Mouse (Mus musculus) skeletal muscle tissue, adult 2 months (tissue): ENCODE data around the gene Vmn1r188.
"Not testable (repeated sequence)": the region's sequence is repeated elsewhere in the genome, so short reads cannot be mapped to it uniquely, and the experiment has no call there.

ENCODE experiments used
- DNase-seq: peaks from one replicate; pipeline ENCODE4 v3.0.0-alpha.2; 2012; ENCODE audit warnings: low read depth, low spot score

The Vmn1r188 gene

GRCm38 (mm10) chr13:22084140-22084539, at the start of gene Vmn1r188:
Gene Vmn1r188, plus strand, starts transcription at chr13:22084440.
- DNase-seq = not testable (repeated sequence)

- DNase-seq = no peak
Measured at GRCm38 (mm10) chr13:22034443-22035266, 49.6 kb upstream of the Vmn1r188 start.

- peak; percentile 85 for DNase-seq
Measured at GRCm38 (mm10) chr13:22035267-22036148, 48.7 kb upstream of the Vmn1r188 start, which contains the start of the genes Hist1h2ah and Hist1h2bk. Gene Hist1h2ah, minus strand, starts transcription at chr13:22035568. Gene Hist1h2bk, plus strand, starts transcription at chr13:22035870.

GRCm38 (mm10) chr13:22036149-22036956, 47.9 kb upstream of the Vmn1r188 start:
- no peak for DNase-seq

- DNase-seq = no peak
Measured at GRCm38 (mm10) chr13:22036986-22037385, 47.3 kb upstream of the Vmn1r188 start.

- no peak for DNase-seq
Measured at GRCm38 (mm10) chr13:22037415-22037814, 46.8 kb upstream of the Vmn1r188 start.

- DNase-seq = no peak
Measured at GRCm38 (mm10) chr13:22039364-22039763, 44.9 kb upstream of the Vmn1r188 start.

GRCm38 (mm10) chr13:22039951-22040463, 44.2 kb upstream of the Vmn1r188 start:
- DNase-seq = no peak

GRCm38 (mm10) chr13:22040464-22041141, 43.6 kb upstream of the Vmn1r188 start:
- DNase-seq = no peak

- DNase-seq = peak; percentile 92
Measured at GRCm38 (mm10) chr13:22041142-22041536, 43.1 kb upstream of the Vmn1r188 start, which contains the start of gene Hist1h4i. Gene Hist1h4i, minus strand, starts transcription at chr13:22041362.

- no peak for DNase-seq
Measured at GRCm38 (mm10) chr13:22041651-22042567, 42.3 kb upstream of the Vmn1r188 start.

GRCm38 (mm10) chr13:22042568-22043502, 41.4 kb upstream of the Vmn1r188 start, which contains the start of the genes Hist1h2ag and Hist1h2bj:
Gene Hist1h2ag, minus strand, starts transcription at chr13:22042944.
Gene Hist1h2bj, plus strand, starts transcription at chr13:22043214.
- DNase-seq = peak; percentile 96

- DNase-seq = peak; percentile 33
Measured at GRCm38 (mm10) chr13:22043503-22044431, 40.5 kb upstream of the Vmn1r188 start.

- no peak for DNase-seq
Measured at GRCm38 (mm10) chr13:22044432-22045155, 39.6 kb upstream of the Vmn1r188 start.

- DNase-seq = no peak
Measured at GRCm38 (mm10) chr13:22045311-22045710, 38.9 kb upstream of the Vmn1r188 start.

- no peak for DNase-seq
Measured at GRCm38 (mm10) chr13:22049041-22049440, 35.2 kb upstream of the Vmn1r188 start.
